Mouse (Mus musculus): ENCODE results near the gene Ube2u.

The Ube2u gene

DNA sequence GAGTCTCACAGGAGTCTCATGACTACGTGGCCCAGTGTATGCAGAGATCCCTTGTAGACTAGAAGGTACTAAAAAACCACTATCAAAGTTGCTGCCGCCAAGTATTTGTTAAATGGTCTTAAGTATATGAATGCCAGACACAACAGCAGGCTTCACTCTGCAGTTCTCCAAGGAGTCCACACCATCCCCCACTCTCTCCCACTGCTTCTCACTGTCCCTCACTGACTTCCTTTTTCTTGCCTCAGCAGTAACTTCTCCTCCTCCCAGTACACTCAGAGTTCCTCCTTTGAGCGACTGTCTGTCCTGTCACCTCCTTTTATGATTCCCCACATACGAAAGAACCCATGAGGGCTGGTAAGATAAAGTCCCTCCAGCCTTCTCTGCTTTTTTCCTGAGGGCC, 69.3 kb downstream of the Ube2u start:
- DNase-seq (ENCODE audit: low read depth, low spot score), result no peak

GRCm38 (mm10) chr4:100553296-100553695, 74.6 kb downstream of the Ube2u start:
- DNase-seq (ENCODE audit: low read depth, low spot score), result no peak

DNA sequence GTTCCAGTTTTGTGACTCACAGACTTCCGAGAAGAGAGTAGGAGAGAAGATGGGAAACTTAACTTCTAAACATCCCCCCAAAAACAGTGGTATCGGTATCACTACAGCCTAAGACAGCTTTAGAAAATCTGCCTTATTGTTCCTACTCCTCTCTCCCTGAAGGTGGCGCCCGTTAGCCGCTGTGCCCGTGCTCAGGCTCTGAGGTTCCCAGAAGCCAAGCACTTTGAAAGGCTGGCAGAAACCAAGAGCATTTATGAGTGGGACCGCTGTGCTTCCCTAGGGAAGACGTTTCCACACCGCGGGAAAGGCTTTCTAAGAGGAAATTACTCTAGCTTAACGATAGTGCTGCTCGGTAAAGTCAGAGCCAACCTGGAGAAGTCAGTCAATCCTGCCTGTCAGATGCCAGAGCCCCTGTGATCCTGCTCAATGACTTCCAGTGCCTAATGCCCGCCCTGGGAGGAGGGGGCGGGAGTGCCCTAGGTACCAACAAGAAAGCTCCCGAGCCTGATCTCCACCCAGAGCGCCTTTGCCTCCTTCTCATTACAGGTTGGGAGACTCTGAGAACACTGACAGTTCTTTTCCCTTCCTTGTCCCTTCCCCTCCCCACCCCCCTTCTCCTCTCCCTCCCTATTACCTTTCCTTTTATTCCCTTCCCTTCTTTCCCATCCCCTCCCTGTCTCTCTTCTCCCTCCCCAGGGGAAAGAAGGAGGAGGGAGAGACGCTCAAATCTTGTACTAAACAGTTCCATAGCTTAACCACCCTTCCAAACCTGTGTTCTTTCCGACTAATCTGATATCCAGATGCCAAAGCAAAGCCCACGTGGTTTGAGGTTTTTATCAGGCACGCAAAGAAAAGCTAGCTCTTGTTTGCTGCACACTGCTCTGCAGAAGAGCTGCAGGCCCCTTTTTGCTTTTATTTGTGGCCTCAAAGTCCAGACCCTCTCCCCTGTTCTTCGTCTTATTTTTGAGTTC, 109.9 kb downstream of the Ube2u start:
- peak; percentile 39 for DNase-seq (ENCODE audit: low read depth, low spot score)

DNA sequence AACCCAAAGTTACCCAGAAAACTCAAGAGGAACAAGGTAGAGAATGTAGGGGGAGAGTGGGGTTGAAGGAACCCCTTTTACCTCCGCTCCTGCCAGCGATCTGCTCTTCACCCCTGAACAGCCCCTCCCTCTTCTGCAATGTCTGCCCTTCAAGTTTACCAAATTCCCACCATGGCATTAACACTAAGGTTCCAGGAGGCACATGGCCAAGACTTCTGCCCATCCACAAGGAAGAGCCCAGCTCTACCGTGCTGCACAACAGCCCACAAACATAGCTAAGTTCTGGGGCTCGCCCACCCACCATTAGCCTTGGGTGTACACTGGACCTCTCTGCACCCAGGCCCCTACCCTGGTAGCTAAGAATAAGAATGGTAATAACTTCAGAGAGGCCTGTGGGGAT, 117.1 kb downstream of the Ube2u start:
- no peak for DNase-seq (ENCODE audit: low read depth, low spot score)

GRCm38 (mm10) chr4:100596630-100597029, 118.0 kb downstream of the Ube2u start:
- DNase-seq (ENCODE audit: low read depth, low spot score), result no peak

DNA sequence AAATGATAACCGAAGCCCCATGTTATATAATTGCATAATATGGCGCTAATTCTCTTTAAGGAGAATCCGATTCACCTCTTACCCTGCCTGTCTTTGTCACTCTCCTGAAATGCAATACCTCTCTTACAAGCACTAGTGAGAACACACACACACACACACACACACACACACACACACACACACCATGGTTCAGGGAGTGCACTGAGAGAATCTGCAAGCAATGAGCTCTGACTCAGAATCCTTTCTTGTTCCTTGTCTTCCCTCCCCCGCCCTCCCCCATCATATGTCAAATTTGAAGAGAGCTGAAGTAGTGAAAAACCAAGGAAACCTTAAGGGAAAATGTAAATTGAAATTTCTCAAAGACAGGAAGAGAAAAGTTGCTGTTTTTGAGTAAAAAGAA, 118.4 kb downstream of the Ube2u start:
- no peak for DNase-seq (ENCODE audit: low read depth, low spot score)

All from WW6 (cell line).